Mouse (Mus musculus): ENCODE data around the gene Pdcd1lg2.

GRCm38 (mm10) chr19:29372138-29372537 is 38.6 kb upstream of the Pdcd1lg2 start:
- TF ChIP-seq POLR2A (IDR thresholded peaks at IDR 0.05; ENCODE audit: borderline replicate concordance, low read depth, low read length): no peak
- no peak for TF ChIP-seq CTCF (IDR thresholded peaks at IDR 0.05; ENCODE audit: low read depth, low read length)

All from bone marrow macrophage, adult 2 months (primary cell).